ENCODE assay signal across 18 mouse cellular contexts in genomic region chr15:53009337-53009736, GRCm38 (mm10).
DNase-seq lines count a peak whose midpoint lies in the region; ATAC-seq and TF ChIP-seq lines count a peak whose summit lies in the region.
"Had no signal": no experiment of that assay in that cellular context is flagged by ENCODE, and none has a peak within 500 bp of the region (broad histone marks: within the 10 kb centered on the region; RNA-seq: fewer than 3 reads in every experiment).

No protein-coding gene starts in this region.

- DNase-seq in forebrain, embryonic 14.5 days (ENCODE audit: low spot score), result peak; percentile 14
- DNase-seq in forebrain, embryonic 10.5 days (ENCODE audit: extremely low spot score, low spot score), result no peak
- no peak for DNase-seq in midbrain, embryonic 10.5 days (ENCODE audit: low spot score)
- DNase-seq in brain, embryonic 14.5 days (ENCODE audit: low read depth), result peak; percentile 58
- no peak for DNase-seq in thymus, postnatal 36 days
- DNase-seq: adrenal gland, adult 2 months; adrenal gland, postnatal 10 days; adrenal gland, postnatal 25 days; cerebellum, adult 11-12 months; cerebellum, adult 2 months; cerebellum, adult 9-10 months; cerebellum, postnatal 10 days; cerebellum, postnatal 25 days had no signal

- H3K36me3 ChIP-seq in forebrain, embryonic 14.5 days (ENCODE audit: control insufficient read depth, insufficient read depth, low read length), result no peaks in the 10 kb centered on the region
- H3K36me3 ChIP-seq in forebrain, embryonic 10.5 days (replicated peaks), result no peaks in the 10 kb centered on the region
- H3K36me3 ChIP-seq in midbrain, embryonic 13.5 days, result no peaks in the 10 kb centered on the region
- no peaks in the 10 kb centered on the region for H3K36me3 ChIP-seq in midbrain, embryonic 10.5 days
- H3K36me3 ChIP-seq: embryonic facial prominence, embryonic 10.5 days; embryonic facial prominence, embryonic 12.5 days; forebrain, embryonic 12.5 days had no signal

- no peak overlapping the region for H3K9ac ChIP-seq in forebrain, embryonic 14.5 days (ENCODE audit: low read length)
- no peak overlapping the region for H3K9ac ChIP-seq in midbrain, embryonic 13.5 days (replicated peaks)
- H3K9ac ChIP-seq: embryonic facial prominence, embryonic 12.5 days; forebrain, embryonic 12.5 days had no signal

- no peak for TF ChIP-seq POLR2A in brain, embryonic 14.5 days (IDR thresholded peaks at IDR 0.05; ENCODE audit: borderline replicate concordance, extremely low read depth, insufficient read depth, insufficient read length, poor library complexity, severe bottlenecking)

- no peaks in the 10 kb centered on the region for H3K4me1 ChIP-seq in forebrain, embryonic 14.5 days (ENCODE audit: control insufficient read depth, insufficient read depth, low read length)
- no peaks in the 10 kb centered on the region for H3K4me1 ChIP-seq in forebrain, embryonic 10.5 days
- no peaks in the 10 kb centered on the region for H3K4me1 ChIP-seq in midbrain, embryonic 13.5 days (replicated peaks)
- H3K4me1 ChIP-seq in midbrain, embryonic 10.5 days, result no peaks in the 10 kb centered on the region
- H3K4me1 ChIP-seq: embryonic facial prominence, embryonic 10.5 days; embryonic facial prominence, embryonic 12.5 days; forebrain, embryonic 12.5 days had no signal

- H3K4me3 ChIP-seq in forebrain, embryonic 14.5 days (ENCODE audit: low read depth, low read length), result no peak overlapping the region
- no peak overlapping the region for H3K4me3 ChIP-seq in forebrain, embryonic 10.5 days
- H3K4me3 ChIP-seq in midbrain, embryonic 13.5 days (replicated peaks), result no peak overlapping the region
- no peak overlapping the region for H3K4me3 ChIP-seq in midbrain, embryonic 10.5 days
- H3K4me3 ChIP-seq: embryonic facial prominence, embryonic 10.5 days; embryonic facial prominence, embryonic 12.5 days; forebrain, embryonic 12.5 days had no signal

- H3K27me3 ChIP-seq in forebrain, embryonic 14.5 days (replicated peaks; ENCODE audit: control insufficient read depth, insufficient read depth, low read length), result no peaks in the 10 kb centered on the region
- H3K27me3 ChIP-seq in forebrain, embryonic 10.5 days (ENCODE audit: poor library complexity, severe bottlenecking), result no peaks in the 10 kb centered on the region
- H3K27me3 ChIP-seq in midbrain, embryonic 13.5 days, result no peaks in the 10 kb centered on the region
- no peaks in the 10 kb centered on the region for H3K27me3 ChIP-seq in midbrain, embryonic 10.5 days (ENCODE audit: low read depth, poor library complexity, severe bottlenecking)
- H3K27me3 ChIP-seq: embryonic facial prominence, embryonic 12.5 days; forebrain, embryonic 12.5 days had no signal

- no peak overlapping the region for H3K4me2 ChIP-seq in forebrain, embryonic 14.5 days (ENCODE audit: low read length)
- H3K4me2 ChIP-seq in midbrain, embryonic 13.5 days (replicated peaks), result no peak overlapping the region
- H3K4me2 ChIP-seq: embryonic facial prominence, embryonic 12.5 days; forebrain, embryonic 12.5 days had no signal

- no peak overlapping the region for H3K27ac ChIP-seq in forebrain, embryonic 14.5 days (ENCODE audit: low read depth, low read length)
- no peak overlapping the region for H3K27ac ChIP-seq in forebrain, embryonic 10.5 days
- no peak overlapping the region for H3K27ac ChIP-seq in midbrain, embryonic 13.5 days
- no peak overlapping the region for H3K27ac ChIP-seq in midbrain, embryonic 10.5 days (replicated peaks)
- H3K27ac ChIP-seq: embryonic facial prominence, embryonic 10.5 days; embryonic facial prominence, embryonic 12.5 days; forebrain, embryonic 12.5 days had no signal

- no peak for TF ChIP-seq CTCF in brain, embryonic 14.5 days (IDR thresholded peaks at IDR 0.05; ENCODE audit: borderline replicate concordance, extremely low read depth, insufficient read depth, insufficient read length)

- H3K9me3 ChIP-seq in forebrain, embryonic 14.5 days (replicated peaks; ENCODE audit: control insufficient read depth, low read length), result no peaks in the 10 kb centered on the region
- no peaks in the 10 kb centered on the region for H3K9me3 ChIP-seq in forebrain, embryonic 10.5 days
- no peaks in the 10 kb centered on the region for H3K9me3 ChIP-seq in midbrain, embryonic 13.5 days
- H3K9me3 ChIP-seq in midbrain, embryonic 10.5 days (replicated peaks), result no peaks in the 10 kb centered on the region
- H3K9me3 ChIP-seq: embryonic facial prominence, embryonic 10.5 days; embryonic facial prominence, embryonic 12.5 days; forebrain, embryonic 12.5 days had no signal

- 91% methylated on average over 3 of the region's 3 CpGs for WGBS in forebrain, embryonic 14.5 days
- 89% methylated on average over 3 of the region's 3 CpGs for WGBS in forebrain, embryonic 10.5 days
- WGBS in midbrain, embryonic 13.5 days, result 85% methylated on average over 3 of the region's 3 CpGs
- WGBS in midbrain, embryonic 10.5 days, result 87% methylated on average over 3 of the region's 3 CpGs

- peak; percentile 68 for ATAC-seq in forebrain, embryonic 14.5 days
- ATAC-seq in midbrain, embryonic 13.5 days, result peak; percentile 67
- ATAC-seq: forebrain, embryonic 16.5 days had no signal

Comparison
In these comparisons a context has a peak if more than half of its experiments do, and no peak if none do; other contexts are left out.
1. DNase-seq: peak in forebrain, embryonic 14.5 days (single experiment) and brain, embryonic 14.5 days (single experiment); none in forebrain, embryonic 10.5 days (single experiment), midbrain, embryonic 10.5 days (single experiment) and thymus, postnatal 36 days (0 of 2).